Mouse (Mus musculus) v-Abl transformed pro-B cells (cell line): Measurements from ENCODE around the gene Sds.

Source experiments
- in situ Hi-C, 2 experiments: fragments of 400-800 bp; cut with MboI; formaldehyde crosslinking; loops; one replicate each; pipeline ENCODE4 v1.15.1; 2025; ENCODE audit not compliant: unreplicated experiment in 2 of 2

Gene Sds

GRCm38 (mm10) chr5:120438991-120439710 is 37.2 kb upstream of the Sds start:
- in situ Hi-C loops = loop anchor here (25.0 kb wide), 2 partner anchors 302 to 1652 kb away; no protein-coding TSS in a partner anchor

- in situ Hi-C loops = loop anchor here (10.0 to 25.0 kb wide), 3 partner anchors 303 to 1653 kb away; no protein-coding TSS in a partner anchor
Measured at GRCm38 (mm10) chr5:120439887-120440670, 36.2 kb upstream of the Sds start.

GRCm38 (mm10) chr5:120440733-120441132 is 35.6 kb upstream of the Sds start:
- in situ Hi-C loops = loop anchor here (10.0 to 25.0 kb wide), 3 partner anchors 303 to 1653 kb away; no protein-coding TSS in a partner anchor

- in situ Hi-C loops = loop anchor here (10.0 to 25.0 kb wide), 3 partner anchors 310 to 1660 kb away; no protein-coding TSS in a partner anchor
Measured at GRCm38 (mm10) chr5:120447305-120447704, 29.0 kb upstream of the Sds start.

GRCm38 (mm10) chr5:120454756-120455337 is 21.5 kb upstream of the Sds start:
- in situ Hi-C loops = no loop called here

- in situ Hi-C loops = no loop called here
Measured at GRCm38 (mm10) chr5:120456253-120456652, 20.1 kb upstream of the Sds start.

GRCm38 (mm10) chr5:120456841-120457554 is 19.3 kb upstream of the Sds start:
- in situ Hi-C loops = no loop called here

GRCm38 (mm10) chr5:120457628-120458027 is 18.7 kb upstream of the Sds start:
- in situ Hi-C loops = no loop called here

GRCm38 (mm10) chr5:120459133-120459532 is 17.2 kb upstream of the Sds start:
- in situ Hi-C loops = no loop called here

- in situ Hi-C loops = no loop called here
Measured at GRCm38 (mm10) chr5:120461902-120462301, 14.4 kb upstream of the Sds start.

- in situ Hi-C loops = no loop called here
Measured at GRCm38 (mm10) chr5:120464321-120464720, 12.0 kb upstream of the Sds start.

- in situ Hi-C loops = no loop called here
Measured at GRCm38 (mm10) chr5:120465062-120465461, 11.3 kb upstream of the Sds start.

- in situ Hi-C loops = no loop called here
Measured at GRCm38 (mm10) chr5:120465860-120466259, 10.5 kb upstream of the Sds start.

- in situ Hi-C loops = no loop called here
Measured at GRCm38 (mm10) chr5:120467026-120467425, 9.3 kb upstream of the Sds start.

GRCm38 (mm10) chr5:120468336-120468735 is 8.0 kb upstream of the Sds start:
- in situ Hi-C loops = no loop called here

- in situ Hi-C loops = no loop called here
Measured at GRCm38 (mm10) chr5:120468830-120469229, 7.5 kb upstream of the Sds start.

GRCm38 (mm10) chr5:120471538-120471937 is 4.8 kb upstream of the Sds start:
- in situ Hi-C loops = no loop called here

GRCm38 (mm10) chr5:120472770-120473169 is 3.6 kb upstream of the Sds start, which contains the start of gene Sdsl:
Gene Sdsl (minus strand): TSS chr5:120472810.
- in situ Hi-C loops = no loop called here

- in situ Hi-C loops = no loop called here
Measured at GRCm38 (mm10) chr5:120473361-120473760, 3.0 kb upstream of the Sds start.

- in situ Hi-C loops = loop anchor here in 1 of 2 experiments (25.0 kb wide), 1 partner anchor 261 kb away; the partner anchor contains the start of gene Oas2
Measured at GRCm38 (mm10) chr5:120475861-120476260, 465 bp upstream of the Sds start.
